Mouse (Mus musculus) olfactory bulb, adult 2 months (tissue): ENCODE data around the gene Zfx.

ENCODE experiments used
- CTCF ChIP-seq: fragments of 200-500 bp; IDR thresholded peaks from 2 replicates; pipeline ENCODE4 v1.5.1; 2012; ENCODE audit warnings: low read depth, mild to moderate bottlenecking, low read length, moderate library complexity; ENCODE audit not compliant: insufficient read depth
- POLR2A ChIP-seq: fragments of 200-500 bp; IDR thresholded peaks from 2 replicates; pipeline ENCODE4 v1.6.1; 2012; ENCODE audit warnings: mild to moderate bottlenecking, low read depth, low read length, moderate library complexity; ENCODE audit not compliant: insufficient read depth

DNA sequence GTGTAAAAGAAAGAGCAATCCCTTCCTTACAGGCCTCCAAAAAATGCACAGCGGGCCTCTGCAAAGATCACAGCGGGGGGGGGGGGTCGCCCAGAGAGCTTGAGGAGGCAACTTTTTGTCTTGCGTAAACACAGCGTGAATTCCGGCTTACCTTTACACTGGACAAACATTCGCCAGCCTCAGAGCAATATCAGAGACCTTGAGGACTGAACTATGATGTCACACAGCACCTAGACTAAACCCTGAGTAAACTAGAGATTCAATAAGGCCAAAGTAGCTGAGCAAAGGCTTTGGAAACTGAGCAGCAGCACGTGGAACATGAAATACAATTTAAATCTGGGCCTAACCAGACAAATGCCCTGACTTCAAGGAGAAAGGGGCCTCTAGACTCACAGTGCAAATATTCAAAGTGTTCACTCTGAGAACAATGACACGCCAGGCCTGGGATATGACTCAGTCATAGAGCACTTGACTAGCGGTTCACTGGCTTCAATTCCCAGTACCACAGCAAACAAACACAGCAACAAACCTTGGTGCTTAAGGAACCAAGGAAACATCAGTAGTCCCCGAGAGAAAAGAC is 28.8 kb upstream of the Zfx start:
- no peak for TF ChIP-seq CTCF
- no peak for TF ChIP-seq POLR2A
